Mouse (Mus musculus) forebrain, embryonic 13.5 days (tissue): Measurements from ENCODE around the gene Cflar. TPM values are rescaled to one million over a fixed set of nuclear protein-coding genes. Genes with fewer than 3 reads are reported as not detected.
"Not testable (repeated sequence)": the region's sequence is repeated elsewhere in the genome, so short reads cannot be mapped to it uniquely, and the experiment has no call there.

Experiments used
- ATAC-seq: fragments of 200-750 bp; cut with Nextera tagmentation; 2 replicates; pipeline ENCODE4 v1.8.0; 2017
- H3K27ac ChIP-seq: fragments of 300-500 bp; sonication (generic); 2 replicates; pipeline ENCODE4 v1.5.1; 2015; ENCODE audit warnings: inconsistent platforms, mild to moderate bottlenecking, moderate library complexity
- H3K27me3 ChIP-seq: fragments of 300-500 bp; sonication (generic); 2 replicates; pipeline ENCODE4 v1.6.1; 2015; ENCODE audit warnings: mild to moderate bottlenecking, inconsistent platforms
- H3K36me3 ChIP-seq: fragments of 300-500 bp; sonication (generic); 2 replicates; pipeline ENCODE4 v1.6.1; 2015; ENCODE audit warnings: mild to moderate bottlenecking, inconsistent platforms; ENCODE audit not compliant: poor library complexity, severe bottlenecking
- H3K4me1 ChIP-seq: fragments of 300-500 bp; sonication (generic); 2 replicates; pipeline ENCODE4 v1.6.1; 2015; ENCODE audit warnings: inconsistent platforms
- H3K4me2 ChIP-seq: fragments of 300-500 bp; sonication (generic); 2 replicates; pipeline ENCODE4 v1.6.1; 2015; ENCODE audit warnings: inconsistent platforms, mild to moderate bottlenecking, moderate library complexity
- H3K4me3 ChIP-seq: fragments of 300-500 bp; sonication (generic); 2 replicates; pipeline ENCODE4 v1.5.1; 2015; ENCODE audit warnings: mild to moderate bottlenecking, inconsistent platforms
- H3K9ac ChIP-seq: fragments of 300-500 bp; sonication (generic); 2 replicates; pipeline ENCODE4 v1.6.1; 2015; ENCODE audit warnings: mild to moderate bottlenecking, inconsistent platforms
- H3K9me3 ChIP-seq: fragments of 300-500 bp; sonication (generic); replicated peaks from 2 replicates; pipeline ENCODE4 v1.6.1; 2016; ENCODE audit warnings: inconsistent platforms
- WGBS: fragments of 180-500 bp; shearing (Covaris S2); methylation state at CpG from one replicate; pipeline ENCODE4 v1.1.7; 2015; 5-methylcytosine and 5-hydroxymethylcytosine counted together
- polyA plus RNA-seq: library from polyadenylated mRNA; unstranded; fragments of >200 nt; fragmentation: Nextera tagmentation; extraction: Ambion mirVana; gene quantifications from 2 replicates; pipeline ENCODE4 v1.2.1, GENCODE M21; 2015

Gene Cflar
- 17.1 and 22.8 TPM in 2 replicates for polyA plus RNA-seq

- ATAC-seq = peak; percentile 84
- H3K36me3 ChIP-seq = no peaks in the 10 kb centered on the region
- peak within 1 kb of the TSS; percentile 90 for H3K27ac ChIP-seq
- H3K9ac ChIP-seq = peak within 1 kb of the TSS; percentile 80
- peaks cover 17% of the 10 kb centered on the region for H3K4me1 ChIP-seq
- WGBS = under 1% methylated on average over 45 of the region's 45 CpGs
- H3K9me3 ChIP-seq = no peaks in the 10 kb centered on the region
- no peaks in the 10 kb centered on the region for H3K27me3 ChIP-seq
- H3K4me3 ChIP-seq = peak within 1 kb of the TSS; percentile 62
- peak within 1 kb of the TSS; percentile 70 for H3K4me2 ChIP-seq
Observed at GRCm38 (mm10) chr1:58711365-58712016, at the start of gene Cflar. Cflar (plus strand) TSS chr1:58711508.

- ATAC-seq = not testable (repeated sequence)
Observed at GRCm38 (mm10) chr1:58662671-58663070, 48.6 kb upstream of the Cflar start.

GRCm38 (mm10) chr1:58663365-58663764 is 47.9 kb upstream of the Cflar start:
- ATAC-seq, H3K4me1 ChIP-seq: not testable (repeated sequence)
- 93% methylated on average over 3 of the region's 3 CpGs for whole genome bisulfite sequencing

More at GRCm38 (mm10) chr1:58662671-58663070, 48.6 kb upstream of the Cflar start:
- not testable (repeated sequence) for H3K4me1 ChIP-seq, H3K4me3 ChIP-seq, H3K9me3 ChIP-seq, H3K9ac ChIP-seq, H3K4me2 ChIP-seq, H3K27ac ChIP-seq, H3K27me3 ChIP-seq, H3K36me3 ChIP-seq
- 92% methylated on average over 5 of the region's 5 CpGs for WGBS

GRCm38 (mm10) chr1:58668191-58668590 is 43.1 kb upstream of the Cflar start:
- H3K27me3 ChIP-seq = no peaks in the 10 kb centered on the region

More at GRCm38 (mm10) chr1:58663365-58663764, 47.9 kb upstream of the Cflar start:
- not testable (repeated sequence) for H3K36me3 ChIP-seq, H3K27ac ChIP-seq, H3K4me3 ChIP-seq, H3K4me2 ChIP-seq, H3K27me3 ChIP-seq, H3K9me3 ChIP-seq, H3K9ac ChIP-seq

GRCm38 (mm10) chr1:58669635-58670034 is 41.7 kb upstream of the Cflar start:
- H3K27me3 ChIP-seq, H3K36me3 ChIP-seq, H3K4me2 ChIP-seq, H3K9ac ChIP-seq, H3K4me1 ChIP-seq, H3K4me3 ChIP-seq, H3K9me3 ChIP-seq, ATAC-seq, H3K27ac ChIP-seq: not testable (repeated sequence)
- WGBS = 88% methylated on average over 3 of the region's 3 CpGs

More at GRCm38 (mm10) chr1:58668191-58668590, 43.1 kb upstream of the Cflar start:
- no peaks in the 10 kb centered on the region for H3K36me3 ChIP-seq
- H3K4me2 ChIP-seq = no peak overlapping the region
- H3K9ac ChIP-seq = no peak overlapping the region
- no peaks in the 10 kb centered on the region for H3K4me1 ChIP-seq
- H3K27ac ChIP-seq = no peak overlapping the region
- ATAC-seq = no peak
- H3K4me3 ChIP-seq = no peak overlapping the region
- H3K9me3 ChIP-seq = no peaks in the 10 kb centered on the region
- WGBS = 82% methylated on average over 5 of the region's 5 CpGs

- H3K9ac ChIP-seq = no peak overlapping the region
- no peaks in the 10 kb centered on the region for H3K9me3 ChIP-seq
- H3K4me3 ChIP-seq = no peak overlapping the region
- no peak overlapping the region for H3K27ac ChIP-seq
- whole genome bisulfite sequencing = 85% methylated on average over 2 of the region's 2 CpGs
- H3K4me2 ChIP-seq = no peak overlapping the region
- H3K36me3 ChIP-seq = no peaks in the 10 kb centered on the region
- H3K27me3 ChIP-seq = no peaks in the 10 kb centered on the region
- no peak for ATAC-seq
- H3K4me1 ChIP-seq = no peaks in the 10 kb centered on the region
Observed at GRCm38 (mm10) chr1:58672116-58672515, 39.2 kb upstream of the Cflar start.

- 88% methylated on average over 3 of the region's 3 CpGs for WGBS
Observed at GRCm38 (mm10) chr1:58675011-58675410, 36.3 kb upstream of the Cflar start.

GRCm38 (mm10) chr1:58677575-58677974 is 33.7 kb upstream of the Cflar start:
- Histone ChIP-seq H3K27ac (no peak overlapping the region), H3K27me3 (no peaks in the 10 kb centered on the region), H3K4me3 (no peak overlapping the region), H3K9me3 (no peaks in the 10 kb centered on the region), H3K9ac (no peak overlapping the region), H3K4me2 (no peak overlapping the region), H3K36me3 (no peaks in the 10 kb centered on the region), H3K4me1 (no peaks in the 10 kb centered on the region)
- 93% methylated on average over 1 of the region's 1 CpGs for WGBS
- no peak for ATAC-seq

More at GRCm38 (mm10) chr1:58675011-58675410, 36.3 kb upstream of the Cflar start:
- Histone ChIP-seq H3K4me2 (no peak overlapping the region), H3K4me1 (no peaks in the 10 kb centered on the region), H3K9ac (no peak overlapping the region), H3K27ac (no peak overlapping the region), H3K4me3 (no peak overlapping the region), H3K36me3 (no peaks in the 10 kb centered on the region), H3K27me3 (no peaks in the 10 kb centered on the region), H3K9me3 (no peaks in the 10 kb centered on the region)
- no peak for ATAC-seq

GRCm38 (mm10) chr1:58678412-58678811 is 32.9 kb upstream of the Cflar start:
- 74% methylated on average over 5 of the region's 5 CpGs for WGBS
- not testable (repeated sequence) for ATAC-seq, H3K4me1 ChIP-seq, H3K9me3 ChIP-seq, H3K9ac ChIP-seq, H3K36me3 ChIP-seq, H3K27ac ChIP-seq, H3K4me2 ChIP-seq, H3K27me3 ChIP-seq, H3K4me3 ChIP-seq

- no peak overlapping the region for H3K27ac ChIP-seq
- no peaks in the 10 kb centered on the region for H3K9me3 ChIP-seq
- no peaks in the 10 kb centered on the region for H3K27me3 ChIP-seq
- no peak overlapping the region for H3K4me2 ChIP-seq
- no peak overlapping the region for H3K9ac ChIP-seq
- ATAC-seq = no peak
- no peak overlapping the region for H3K4me3 ChIP-seq
- no peaks in the 10 kb centered on the region for H3K36me3 ChIP-seq
- no peaks in the 10 kb centered on the region for H3K4me1 ChIP-seq
- WGBS = 84% methylated on average over 1 of the region's 1 CpGs
Observed at GRCm38 (mm10) chr1:58689426-58689825, 21.9 kb upstream of the Cflar start.

- no peaks in the 10 kb centered on the region for H3K4me1 ChIP-seq
- no peaks in the 10 kb centered on the region for H3K9me3 ChIP-seq
- no peak for ATAC-seq
- H3K4me3 ChIP-seq = no peak overlapping the region
- H3K27ac ChIP-seq = no peak overlapping the region
- 68% methylated on average over 6 of the region's 6 CpGs for WGBS
- no peak overlapping the region for H3K9ac ChIP-seq
- H3K36me3 ChIP-seq = no peaks in the 10 kb centered on the region
- H3K4me2 ChIP-seq = no peak overlapping the region
- no peaks in the 10 kb centered on the region for H3K27me3 ChIP-seq
Observed at GRCm38 (mm10) chr1:58690006-58690744, 21.1 kb upstream of the Cflar start.

- not testable (repeated sequence) for H3K27ac ChIP-seq, H3K4me2 ChIP-seq, H3K9ac ChIP-seq, H3K4me3 ChIP-seq, ATAC-seq, H3K36me3 ChIP-seq, H3K4me1 ChIP-seq, H3K27me3 ChIP-seq, H3K9me3 ChIP-seq
- WGBS = 79% methylated on average over 2 of the region's 3 CpGs
Observed at GRCm38 (mm10) chr1:58690834-58691488, 20.3 kb upstream of the Cflar start.
